Mouse (Mus musculus) hindbrain, postnatal 0 days (tissue): ENCODE results near the gene Gmcl1. TPM values are rescaled to one million over a fixed set of nuclear protein-coding genes. Genes with fewer than 3 reads are reported as not detected.

Experiments
- ATAC-seq: fragments of 200-750 bp; cut with Nextera tagmentation; 2 replicates; pipeline ENCODE4 v1.8.0; 2017; ENCODE audit warnings: mild to moderate bottlenecking, moderate TSS enrichment, moderate library complexity
- DNase-seq: peaks from one replicate; pipeline ENCODE4 v3.0.0-alpha.2; 2015; ENCODE audit warnings: low spot score
- H3K27ac ChIP-seq: fragments of 300-500 bp; sonication (generic); 2 replicates; pipeline ENCODE4 v1.5.1; 2014; ENCODE audit warnings: mild to moderate bottlenecking
- H3K27me3 ChIP-seq: fragments of 300-500 bp; sonication (generic); 2 replicates; pipeline ENCODE4 v1.6.1; 2014; ENCODE audit warnings: low read length, mixed read lengths; ENCODE audit not compliant: insufficient read depth
- H3K36me3 ChIP-seq: fragments of 300-500 bp; sonication (generic); 2 replicates; pipeline ENCODE4 v1.6.1; 2014; ENCODE audit warnings: low read length, mixed read lengths; ENCODE audit not compliant: insufficient read depth
- H3K4me1 ChIP-seq: fragments of 300-500 bp; sonication (generic); 2 replicates; pipeline ENCODE4 v1.6.1; 2014; ENCODE audit warnings: antibody characterized with exemption, low read length, mixed read lengths; ENCODE audit not compliant: insufficient read depth
- H3K4me2 ChIP-seq: fragments of 300-500 bp; sonication (generic); 2 replicates; pipeline ENCODE4 v1.6.1; 2014; ENCODE audit warnings: low read depth, mild to moderate bottlenecking, low read length, moderate library complexity, mixed read lengths
- H3K4me3 ChIP-seq: fragments of 300-500 bp; sonication (generic); 2 replicates; pipeline ENCODE4 v1.5.1; 2014; ENCODE audit warnings: low read length
- H3K9ac ChIP-seq: fragments of 300-500 bp; sonication (generic); replicated peaks from 2 replicates; pipeline ENCODE4 v1.6.1; 2014; ENCODE audit warnings: mild to moderate bottlenecking, low read length, moderate library complexity, mixed read lengths
- H3K9me3 ChIP-seq: fragments of 300-500 bp; sonication (generic); 2 replicates; pipeline ENCODE4 v1.6.1; 2016; ENCODE audit warnings: low read length, mixed read lengths
- CTCF ChIP-seq: IDR thresholded peaks from 2 replicates; pipeline ENCODE4 v1.5.1; 2016; ENCODE audit warnings: antibody characterized with exemption, control low read depth, low read depth
- WGBS: fragments of 180-500 bp; shearing (Covaris S2); extraction: QIAGEN DNeasy Blood & Tissue Kit; methylation state at CpG from one replicate; pipeline ENCODE4 v1.1.7; 2014; 5-methylcytosine and 5-hydroxymethylcytosine counted together
- polyA plus RNA-seq: library from polyadenylated mRNA; unstranded; fragments of >200 nt; fragmentation: Nextera tagmentation; extraction: Ambion mirVana; gene quantifications from 2 replicates; pipeline ENCODE4 v1.2.1, GENCODE M21; 2015
- total RNA-seq: library from RNA; depleted of rRNA; stranded (reverse); fragments of >200 nt; gene quantifications from 2 replicates; pipeline ENCODE4 v1.2.3, GENCODE M21; 2014

The Gmcl1 gene
- total and polyA plus RNA-seq, 2 experiments from 2014 or later, result 15.9 to 25.8 TPM

DNA sequence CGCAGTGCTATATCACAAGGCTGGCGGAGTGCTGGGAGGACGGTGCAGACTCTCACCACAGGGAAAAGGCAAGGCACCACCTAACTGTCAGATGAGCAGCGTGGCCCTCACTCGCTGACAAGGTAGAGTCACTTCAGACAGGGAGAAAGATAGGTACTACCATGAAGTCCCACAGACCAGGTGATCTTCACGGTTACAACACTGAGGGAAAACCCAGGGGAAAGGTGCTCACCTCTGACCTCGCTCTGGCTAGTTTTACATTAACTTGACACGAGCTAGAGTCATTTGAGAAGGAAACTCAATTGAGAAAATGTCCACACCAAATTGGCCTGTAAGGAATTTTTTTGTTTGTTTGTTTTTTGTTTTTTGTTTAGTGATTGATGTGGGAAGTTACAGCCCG is 30.6 kb downstream of the Gmcl1 start:
- H3K4me2 ChIP-seq, result no peak overlapping the region
- DNase-seq (no peak), ATAC-seq (no peak)
- H3K27ac ChIP-seq, result no peak overlapping the region
- H3K4me3 ChIP-seq, result no peak overlapping the region
- no peaks in the 10 kb centered on the region for H3K27me3 ChIP-seq
- no peak overlapping the region for H3K9ac ChIP-seq
- 89% methylated on average over 9 of the region's 9 CpGs for WGBS
- no peaks in the 10 kb centered on the region for H3K9me3 ChIP-seq
- peaks cover 80% of the 10 kb centered on the region for H3K36me3 ChIP-seq
- H3K4me1 ChIP-seq, result no peaks in the 10 kb centered on the region
- no peak for TF ChIP-seq CTCF

DNA sequence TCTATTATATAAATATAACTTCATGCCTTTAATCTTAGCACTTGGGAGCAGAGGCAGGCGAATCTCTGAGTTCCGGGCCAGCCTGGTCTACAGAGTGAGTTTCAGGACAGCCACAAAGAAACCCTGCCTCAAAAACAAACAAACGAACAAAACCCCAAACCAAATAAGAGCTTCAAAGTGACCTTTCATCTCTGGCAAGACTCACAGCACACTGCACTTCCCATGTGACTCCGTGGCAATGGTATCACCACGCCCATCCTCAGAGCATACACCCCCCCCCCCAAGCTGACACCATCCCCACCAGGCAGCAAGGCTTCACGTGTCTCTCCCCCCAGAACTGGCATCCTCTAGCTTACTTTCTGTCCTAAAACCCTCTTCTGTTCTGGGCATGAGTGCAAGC is 35.3 kb downstream of the Gmcl1 start:
- no peak for TF ChIP-seq CTCF
- Histone ChIP-seq H3K27ac (no peak overlapping the region), H3K4me1 (no peaks in the 10 kb centered on the region), H3K4me2 (no peak overlapping the region), H3K27me3 (no peaks in the 10 kb centered on the region), H3K36me3 (peaks cover 54% of the 10 kb centered on the region), H3K9me3 (no peaks in the 10 kb centered on the region), H3K4me3 (no peak overlapping the region), H3K9ac (no peak overlapping the region)
- 83% methylated on average over 6 of the region's 6 CpGs for WGBS
- ATAC-seq, result no peak
- no peak for DNase-seq

DNA sequence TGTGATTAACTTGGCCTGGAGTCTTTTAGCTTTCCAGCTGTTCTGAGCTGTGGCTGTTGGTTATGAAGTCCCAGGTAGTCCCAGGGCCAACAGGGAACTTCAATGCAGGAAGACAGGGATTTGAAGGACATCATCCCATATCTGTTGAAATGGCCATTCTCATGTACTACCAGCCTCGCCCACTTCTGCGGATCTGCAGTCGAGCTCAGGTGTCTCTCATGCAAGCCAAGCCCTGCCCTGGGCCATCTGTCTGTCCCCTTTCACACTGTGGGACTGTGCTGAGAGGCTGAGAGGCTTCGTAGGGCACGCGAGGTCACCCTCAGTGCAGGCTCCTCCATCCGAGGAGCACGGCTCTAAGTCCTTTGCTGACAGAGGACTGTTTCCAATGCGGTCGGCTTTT is 37.0 kb downstream of the Gmcl1 start:
- Histone ChIP-seq H3K4me2 (no peak overlapping the region), H3K9ac (no peak overlapping the region), H3K9me3 (no peaks in the 10 kb centered on the region), H3K27ac (no peak overlapping the region), H3K4me1 (no peaks in the 10 kb centered on the region), H3K36me3 (peaks cover 40% of the 10 kb centered on the region), H3K4me3 (no peak overlapping the region), H3K27me3 (no peaks in the 10 kb centered on the region)
- WGBS, result 88% methylated on average over 10 of the region's 10 CpGs
- TF ChIP-seq CTCF, result no peak
- ATAC-seq (no peak), DNase-seq (no peak)

DNA sequence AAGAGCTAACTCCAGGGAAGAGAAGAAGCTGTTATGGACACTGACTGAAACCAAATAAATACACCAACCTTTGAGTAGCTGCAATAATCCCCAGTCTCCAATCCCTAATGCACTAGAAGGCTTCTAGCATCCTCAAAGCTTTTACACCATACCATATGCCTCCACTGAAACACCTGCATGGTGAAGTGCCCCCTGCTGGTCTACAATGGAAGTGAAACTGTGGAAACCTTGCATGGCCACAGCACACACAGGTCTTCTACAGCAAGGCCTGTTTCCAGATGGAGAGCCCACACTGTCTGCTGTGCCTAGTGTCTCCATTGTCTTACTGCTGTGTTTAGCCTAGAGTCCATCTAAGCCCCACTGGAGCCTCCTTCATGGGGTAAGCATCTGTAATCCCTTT is 38.7 kb downstream of the Gmcl1 start:
- no peak overlapping the region for H3K4me3 ChIP-seq

DNA sequence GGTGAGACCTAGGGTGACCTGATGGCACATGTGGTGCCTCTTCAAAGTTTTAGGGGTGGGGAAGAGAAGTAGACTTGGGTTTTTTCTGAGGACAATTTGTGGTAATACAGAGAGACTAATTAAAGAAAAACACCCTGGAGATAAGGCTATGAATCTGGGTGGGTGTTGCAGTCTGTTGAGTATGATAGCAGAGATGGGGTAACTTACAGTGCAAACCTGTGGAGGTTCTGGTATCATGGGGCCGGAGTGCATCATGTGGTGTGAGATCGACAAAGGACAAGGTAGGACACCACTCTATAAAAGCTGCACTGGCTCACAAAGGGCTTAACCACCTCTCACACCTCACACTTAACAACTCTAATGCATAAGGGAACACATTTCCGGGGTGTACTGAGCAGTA is 43.5 kb downstream of the Gmcl1 start:
- H3K36me3 ChIP-seq, result peaks cover 22% of the 10 kb centered on the region; the same call in 1 of the 2 replicates
- no peak for TF ChIP-seq CTCF
- no peak overlapping the region for H3K4me3 ChIP-seq

More for the DNA sequence above, 38.7 kb downstream of the Gmcl1 start:
- Histone ChIP-seq H3K9me3 (no peaks in the 10 kb centered on the region), H3K4me2 (no peak overlapping the region), H3K4me1 (no peaks in the 10 kb centered on the region), H3K9ac (no peak overlapping the region), H3K36me3 (peaks cover 34% of the 10 kb centered on the region), H3K27me3 (no peaks in the 10 kb centered on the region), H3K27ac (no peak overlapping the region)
- ATAC-seq, result no peak
- DNase-seq, result peak; percentile 55
- TF ChIP-seq CTCF, result peak; percentile 78

DNA sequence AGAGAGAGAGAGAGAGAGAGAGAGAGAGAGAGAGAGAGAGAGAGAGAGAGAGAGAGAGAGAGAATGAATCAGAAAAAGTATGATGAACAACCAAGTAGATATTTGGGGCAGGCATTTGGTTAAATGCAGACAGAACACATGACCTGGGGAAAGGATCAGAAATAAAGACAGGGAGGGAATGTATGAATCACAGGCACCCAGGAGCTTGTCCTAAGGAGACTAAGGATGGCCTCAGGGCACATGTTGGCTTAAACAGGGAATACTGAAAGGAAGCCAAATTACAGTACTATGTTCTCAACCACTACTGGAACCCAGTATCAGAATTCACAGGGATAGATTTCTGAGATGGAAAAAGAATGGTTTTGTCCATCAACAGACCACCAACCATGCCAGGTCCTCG is 46.2 kb downstream of the Gmcl1 start:
- ATAC-seq (no peak), DNase-seq (no peak)
- Histone ChIP-seq H3K36me3 (peaks cover 23% of the 10 kb centered on the region; the same call in 1 of the 2 replicates), H3K4me1 (no peaks in the 10 kb centered on the region), H3K27ac (no peak overlapping the region), H3K9ac (no peak overlapping the region), H3K4me3 (no peak overlapping the region), H3K27me3 (no peaks in the 10 kb centered on the region), H3K4me2 (no peak overlapping the region), H3K9me3 (no peaks in the 10 kb centered on the region)
- TF ChIP-seq CTCF, result no peak
- 70% methylated on average over 1 of the region's 1 CpGs for WGBS

More for the DNA sequence above, 43.5 kb downstream of the Gmcl1 start:
- Histone ChIP-seq H3K27ac (no peak overlapping the region), H3K9ac (no peak overlapping the region), H3K4me1 (no peaks in the 10 kb centered on the region), H3K27me3 (no peaks in the 10 kb centered on the region), H3K4me2 (no peak overlapping the region), H3K9me3 (no peaks in the 10 kb centered on the region)
- 93% methylated on average over 3 of the region's 3 CpGs for WGBS
- DNase-seq, result no peak
- ATAC-seq, result no peak

DNA sequence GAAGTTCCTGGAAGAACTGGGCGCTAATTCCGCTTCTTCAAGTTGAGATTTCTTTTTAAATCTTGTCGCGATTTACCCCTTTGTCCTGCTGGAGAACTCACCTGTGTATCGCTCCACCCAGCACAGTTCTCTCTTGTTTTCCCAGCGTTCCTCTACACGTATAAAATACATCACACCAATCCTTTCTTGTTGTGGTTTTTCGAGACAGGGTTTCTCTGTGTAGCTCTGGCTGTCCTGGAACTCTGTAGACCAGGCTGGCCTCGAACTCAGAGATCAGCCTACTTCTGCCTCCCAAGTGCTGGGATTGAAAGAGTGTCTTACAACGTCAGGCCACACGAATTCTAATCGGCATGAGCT is 48.5 kb downstream of the Gmcl1 start:
- H3K27ac ChIP-seq, result peak overlapping the region; percentile 45; the same call in 1 of the 2 replicates
- ATAC-seq, result peak; percentile 59

More for the DNA sequence above, 48.5 kb downstream of the Gmcl1 start:
- no peaks in the 10 kb centered on the region for H3K27me3 ChIP-seq
- WGBS, result 36% methylated on average over 12 of the region's 12 CpGs
- TF ChIP-seq CTCF, result no peak
- peak overlapping the region; percentile 75 for H3K4me3 ChIP-seq
- H3K4me1 ChIP-seq, result no peaks in the 10 kb centered on the region
- DNase-seq, result no peak
- H3K36me3 ChIP-seq, result peaks cover 23% of the 10 kb centered on the region
- H3K9ac ChIP-seq, result peak overlapping the region; percentile 77
- no peaks in the 10 kb centered on the region for H3K9me3 ChIP-seq
- H3K4me2 ChIP-seq, result peak overlapping the region; percentile 75
